Mouse (Mus musculus): ENCODE results near the gene Maml3. TPM values are rescaled to one million over a fixed set of nuclear protein-coding genes. Genes with fewer than 3 reads are reported as not detected.

Gene Maml3
- polyA plus RNA-seq, 1 experiment, result 2.2 TPM

GRCm38 (mm10) chr3:51912214-51912613, 192.7 kb downstream of the Maml3 start:
- Histone ChIP-seq H3K27ac (ENCODE audit: insufficient read depth, low read depth, low read length) (no peak overlapping the region), H3K4me1 (ENCODE audit: control insufficient read depth, insufficient read depth, low read length) (peaks cover 25% of the 10 kb centered on the region), H3K4me3 (ENCODE audit: insufficient read depth, low read length) (no peak overlapping the region)
- no peak for TF ChIP-seq POLR2A (IDR thresholded peaks at IDR 0.05; ENCODE audit: borderline replicate concordance, low read depth, low read length)
- TF ChIP-seq CTCF (IDR thresholded peaks at IDR 0.05; ENCODE audit: low read depth, low read length), result no peak

GRCm38 (mm10) chr3:51908437-51908990, 196.4 kb downstream of the Maml3 start:
- TF ChIP-seq POLR2A (IDR thresholded peaks at IDR 0.05; ENCODE audit: borderline replicate concordance, low read depth, low read length) (no peak), CTCF (IDR thresholded peaks at IDR 0.05; ENCODE audit: low read depth, low read length) (no peak)
- Histone ChIP-seq H3K4me1 (ENCODE audit: control insufficient read depth, insufficient read depth, low read length) (peaks cover 7% of the 10 kb centered on the region), H3K4me3 (ENCODE audit: insufficient read depth, low read length) (no peak overlapping the region), H3K27ac (ENCODE audit: insufficient read depth, low read depth, low read length) (no peak overlapping the region)

- Histone ChIP-seq H3K27ac (ENCODE audit: insufficient read depth, low read depth, low read length) (no peak overlapping the region), H3K4me3 (ENCODE audit: insufficient read depth, low read length) (no peak overlapping the region), H3K4me1 (ENCODE audit: control insufficient read depth, insufficient read depth, low read length) (peaks cover 4% of the 10 kb centered on the region; the same call in 1 of the 2 replicates)
- no peak for TF ChIP-seq CTCF (IDR thresholded peaks at IDR 0.05; ENCODE audit: low read depth, low read length)
- no peak for TF ChIP-seq POLR2A (IDR thresholded peaks at IDR 0.05; ENCODE audit: borderline replicate concordance, low read depth, low read length)
These were observed 197.6 kb downstream of the Maml3 start for GRCm38 (mm10) chr3:51907113-51907860.

- H3K4me3 ChIP-seq (ENCODE audit: insufficient read depth, low read length), result no peak overlapping the region
- TF ChIP-seq POLR2A (IDR thresholded peaks at IDR 0.05; ENCODE audit: borderline replicate concordance, low read depth, low read length) (no peak), CTCF (IDR thresholded peaks at IDR 0.05; ENCODE audit: low read depth, low read length) (no peak)
- H3K27ac ChIP-seq (ENCODE audit: insufficient read depth, low read depth, low read length), result no peak overlapping the region
- peaks cover 4% of the 10 kb centered on the region; the same call in 1 of the 2 replicates for H3K4me1 ChIP-seq (ENCODE audit: control insufficient read depth, insufficient read depth, low read length)
These were observed 199.0 kb downstream of the Maml3 start for GRCm38 (mm10) chr3:51905903-51906302.

GRCm38 (mm10) chr3:51904357-51904855, 200.5 kb downstream of the Maml3 start:
- no peak overlapping the region for H3K27ac ChIP-seq (ENCODE audit: insufficient read depth, low read depth, low read length)
- no peak for TF ChIP-seq CTCF (IDR thresholded peaks at IDR 0.05; ENCODE audit: low read depth, low read length)
- TF ChIP-seq POLR2A (IDR thresholded peaks at IDR 0.05; ENCODE audit: borderline replicate concordance, low read depth, low read length), result no peak

GRCm38 (mm10) chr3:51901151-51901550, 203.7 kb downstream of the Maml3 start:
- H3K27ac ChIP-seq (ENCODE audit: insufficient read depth, low read depth, low read length), result no peak overlapping the region
- H3K4me3 ChIP-seq (ENCODE audit: insufficient read depth, low read length), result no peak overlapping the region
- H3K4me1 ChIP-seq (ENCODE audit: control insufficient read depth, insufficient read depth, low read length), result peaks cover 4% of the 10 kb centered on the region; the same call in 1 of the 2 replicates
- TF ChIP-seq CTCF (IDR thresholded peaks at IDR 0.05; ENCODE audit: low read depth, low read length), result no peak

More at GRCm38 (mm10) chr3:51904357-51904855, 200.5 kb downstream of the Maml3 start:
- no peak overlapping the region for H3K4me3 ChIP-seq (ENCODE audit: insufficient read depth, low read length)
- H3K4me1 ChIP-seq (ENCODE audit: control insufficient read depth, insufficient read depth, low read length), result peaks cover 4% of the 10 kb centered on the region; the same call in 1 of the 2 replicates

- TF ChIP-seq POLR2A (IDR thresholded peaks at IDR 0.05; ENCODE audit: borderline replicate concordance, low read depth, low read length), result no peak
- no peak for TF ChIP-seq CTCF (IDR thresholded peaks at IDR 0.05; ENCODE audit: low read depth, low read length)
- Histone ChIP-seq H3K4me1 (ENCODE audit: control insufficient read depth, insufficient read depth, low read length) (peaks cover 5% of the 10 kb centered on the region), H3K27ac (ENCODE audit: insufficient read depth, low read depth, low read length) (no peak overlapping the region), H3K4me3 (ENCODE audit: insufficient read depth, low read length) (no peak overlapping the region)
These were observed 210.4 kb downstream of the Maml3 start for GRCm38 (mm10) chr3:51894514-51894913.

GRCm38 (mm10) chr3:51891562-51892119, 213.2 kb downstream of the Maml3 start:
- Histone ChIP-seq H3K27ac (ENCODE audit: insufficient read depth, low read depth, low read length) (no peak overlapping the region), H3K4me1 (ENCODE audit: control insufficient read depth, insufficient read depth, low read length) (peaks cover 5% of the 10 kb centered on the region), H3K4me3 (ENCODE audit: insufficient read depth, low read length) (no peak overlapping the region)
- no peak for TF ChIP-seq CTCF (IDR thresholded peaks at IDR 0.05; ENCODE audit: low read depth, low read length)
- TF ChIP-seq POLR2A (IDR thresholded peaks at IDR 0.05; ENCODE audit: borderline replicate concordance, low read depth, low read length), result no peak

- Histone ChIP-seq H3K27ac (ENCODE audit: insufficient read depth, low read depth, low read length) (no peak overlapping the region), H3K4me1 (ENCODE audit: control insufficient read depth, insufficient read depth, low read length) (peaks cover 10% of the 10 kb centered on the region), H3K4me3 (ENCODE audit: insufficient read depth, low read length) (no peak overlapping the region)
- TF ChIP-seq POLR2A (IDR thresholded peaks at IDR 0.05; ENCODE audit: borderline replicate concordance, low read depth, low read length), result no peak
- TF ChIP-seq CTCF (IDR thresholded peaks at IDR 0.05; ENCODE audit: low read depth, low read length), result no peak
These were observed 214.7 kb downstream of the Maml3 start for GRCm38 (mm10) chr3:51890181-51890580.

- peaks cover 10% of the 10 kb centered on the region for H3K4me1 ChIP-seq (ENCODE audit: control insufficient read depth, insufficient read depth, low read length)
- no peak overlapping the region for H3K27ac ChIP-seq (ENCODE audit: insufficient read depth, low read depth, low read length)
- TF ChIP-seq POLR2A (IDR thresholded peaks at IDR 0.05; ENCODE audit: borderline replicate concordance, low read depth, low read length) (no peak), CTCF (IDR thresholded peaks at IDR 0.05; ENCODE audit: low read depth, low read length) (no peak)
- no peak overlapping the region for H3K4me3 ChIP-seq (ENCODE audit: insufficient read depth, low read length)
These were observed 215.1 kb downstream of the Maml3 start for GRCm38 (mm10) chr3:51889776-51890175.
